Mouse (Mus musculus): ENCODE data around the gene Pgp. TPM values are rescaled to one million over a fixed set of nuclear protein-coding genes. Genes with fewer than 3 reads are reported as not detected.
"Not testable (repeated sequence)": the region's sequence is repeated elsewhere in the genome, so short reads cannot be mapped to it uniquely, and the experiment has no call there.

The Pgp gene
- total RNA-seq (2021) (100 to 1,000 TPM in 1 of 2 experiments, 10 to 100 TPM in 1; 65.0 to 104 TPM), polyA plus RNA-seq (2012; rRNA removed) (254 TPM in 2 replicates)
- long read RNA-seq, transcript Pgp-201 (2 exons, 2,627 nt), result major isoform, 320 of 438 reads
- long read RNA-seq, transcript Pgp-202 (1 exons, 2,428 nt), result minor isoform, 116 of 438 reads
- long read RNA-seq, partial matches to known transcripts, result 0 of 438 reads
- long read RNA-seq, other reads (novel, unspliced or antisense), result 2 of 438 reads

DNA sequence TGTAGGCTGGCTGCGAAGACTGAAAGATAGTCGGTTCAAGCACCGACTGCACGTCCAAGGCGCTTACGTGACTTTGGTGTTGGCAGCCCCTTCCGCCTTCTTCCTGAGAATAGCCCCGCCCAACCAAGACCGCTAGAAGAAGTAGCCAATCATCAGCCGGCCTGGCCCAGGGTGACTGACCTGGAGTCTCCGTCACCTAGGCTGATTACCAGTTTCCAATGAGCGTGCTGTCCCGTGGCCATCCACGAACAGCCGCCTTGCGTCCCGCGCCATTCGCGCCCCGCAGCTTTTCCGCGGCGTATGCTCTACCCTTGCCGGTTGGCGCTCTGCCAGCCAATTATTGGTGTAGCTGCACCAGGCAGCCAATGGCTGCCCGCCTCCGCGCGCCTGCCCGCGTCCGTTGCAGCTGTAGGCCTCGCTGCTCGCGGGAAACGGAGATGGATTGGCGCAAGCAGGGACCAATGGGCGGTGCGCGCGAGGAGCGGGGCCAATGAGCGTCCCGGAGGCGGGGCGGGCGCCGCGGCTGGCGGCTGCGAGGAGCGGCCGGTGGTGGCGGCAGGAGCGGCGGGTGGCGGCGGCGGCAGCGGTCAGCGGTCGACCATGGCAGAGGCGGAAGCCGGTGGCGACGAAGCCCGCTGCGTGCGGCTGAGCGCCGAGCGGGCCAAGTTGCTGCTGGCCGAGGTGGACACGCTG is at the start of gene Pgp, which contains the start of gene E4f1:
TSS of gene Pgp (plus strand) at position 483 of the 693 bp plus-strand sequence.
TSS of gene E4f1 (minus strand) at position 404 of the 693 bp plus-strand sequence.
- peak; percentile 99 for DNase-seq

DNA sequence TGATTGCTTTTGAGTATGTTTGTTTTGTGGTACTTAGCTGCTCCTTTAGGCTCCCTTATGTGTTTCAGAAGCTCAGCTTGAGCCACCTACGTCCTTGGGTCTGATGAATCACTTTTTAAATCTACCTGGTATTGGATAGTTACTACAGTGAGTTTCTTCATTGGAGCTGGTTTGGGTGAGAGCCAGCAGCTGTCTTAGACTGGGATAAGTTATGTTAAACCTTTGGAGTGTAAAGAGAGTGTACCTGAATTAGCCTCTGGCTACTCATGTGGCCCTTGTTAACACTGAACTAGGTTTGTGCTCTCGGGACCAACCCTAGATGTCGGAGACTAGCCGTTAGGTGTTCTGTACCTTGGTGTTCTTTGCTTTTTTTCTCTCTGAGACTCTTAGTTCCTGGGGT is 47.1 kb upstream of the Pgp start:
- no peak for DNase-seq

- DNase-seq, result no peak
These were observed 45.7 kb upstream of the Pgp start for GRCm38 (mm10) chr17:24424489-24424888.

GRCm38 (mm10) chr17:24425326-24425725 is 44.9 kb upstream of the Pgp start:
- DNase-seq, result not testable (repeated sequence)

GRCm38 (mm10) chr17:24425905-24426304 is 44.3 kb upstream of the Pgp start:
- no peak for DNase-seq

DNA sequence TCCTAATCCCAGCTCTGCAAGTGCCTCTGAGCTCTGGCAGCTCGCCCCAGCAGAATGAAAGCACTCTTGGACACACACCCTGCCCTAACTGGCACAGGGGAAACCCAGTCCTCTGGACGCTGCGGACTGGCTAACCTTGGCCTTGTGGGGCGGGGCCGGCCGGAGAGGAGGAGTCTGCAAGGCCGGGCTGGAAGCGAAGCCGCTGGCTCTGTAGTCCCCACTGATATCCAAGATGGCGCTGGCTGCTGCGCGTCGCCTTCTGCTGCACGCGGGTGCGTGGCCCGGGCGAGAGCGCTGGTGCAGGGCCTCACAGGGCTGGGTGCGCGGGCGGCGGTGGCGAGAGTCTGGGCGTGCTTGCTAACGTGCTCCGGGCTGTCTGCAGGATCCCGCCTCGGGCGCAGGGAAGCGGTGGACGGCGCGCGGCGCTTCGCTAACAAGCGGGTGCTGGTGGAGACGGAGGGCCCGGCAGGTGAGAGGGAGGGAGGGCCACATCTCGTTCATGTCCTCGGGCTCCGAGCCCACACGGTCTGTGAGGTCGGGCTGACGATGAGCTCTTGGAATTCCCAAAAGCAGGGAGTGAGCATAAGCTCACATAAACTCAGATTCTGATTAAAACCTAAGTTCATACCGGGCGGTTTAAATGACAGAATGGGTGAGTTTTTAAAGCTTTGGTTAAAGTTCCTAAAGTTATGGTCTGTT is 43.6 kb upstream of the Pgp start, which contains the start of gene Eci1:
TSS of gene Eci1 (plus strand) at position 171 of the 699 bp plus-strand sequence.
- peak; percentile 99 for DNase-seq

GRCm38 (mm10) chr17:24427170-24427557 is 43.0 kb upstream of the Pgp start:
- DNase-seq, result peak; percentile 53

GRCm38 (mm10) chr17:24429201-24429983 is 40.8 kb upstream of the Pgp start:
- DNase-seq, result peak; percentile 58

GRCm38 (mm10) chr17:24437016-24437415 is 33.2 kb upstream of the Pgp start:
- DNase-seq, result peak; percentile 37

DNA sequence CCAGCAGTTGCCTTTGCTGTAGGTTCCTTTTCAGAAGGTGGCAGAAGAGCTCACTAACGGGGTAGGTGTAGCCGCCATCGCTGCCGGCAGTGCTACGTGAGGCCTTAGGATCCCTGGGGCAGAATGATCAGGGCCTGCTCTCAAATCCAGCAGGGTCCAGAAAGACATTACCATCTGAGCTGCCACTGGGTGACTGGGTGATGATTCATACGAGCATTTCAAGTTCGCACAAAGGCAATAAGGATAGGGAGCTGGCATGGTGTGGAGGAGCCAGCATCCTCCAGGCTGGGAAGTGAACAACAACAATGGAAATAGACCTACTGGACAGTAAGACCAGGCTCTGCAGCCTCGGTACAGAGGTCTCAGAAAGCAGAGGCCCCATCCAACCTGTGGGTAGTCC is 29.8 kb upstream of the Pgp start:
- peak; percentile 52 for DNase-seq

GRCm38 (mm10) chr17:24441148-24441547 is 29.0 kb upstream of the Pgp start:
- DNase-seq, result no peak

DNA sequence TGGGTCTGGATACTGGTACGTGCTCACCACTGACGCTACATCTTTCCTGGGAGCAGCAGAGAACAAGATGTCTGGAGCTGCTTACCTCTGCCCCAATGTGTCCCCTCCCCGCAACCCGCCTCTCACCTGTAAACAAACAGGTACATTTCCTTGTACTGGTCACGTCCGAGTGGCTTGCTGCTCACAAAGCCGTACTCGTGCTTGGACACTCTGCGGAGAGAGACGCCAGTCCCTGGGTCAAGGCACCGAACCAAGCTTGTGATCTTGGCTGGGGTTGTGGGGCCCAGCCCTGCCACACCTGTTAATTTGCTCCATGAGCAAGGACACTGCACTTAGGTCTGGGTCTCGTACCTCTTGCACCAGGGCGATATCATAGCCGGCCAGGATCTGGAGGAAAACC is 28.1 kb upstream of the Pgp start:
- no peak for DNase-seq

GRCm38 (mm10) chr17:24442632-24443155 is 27.5 kb upstream of the Pgp start, which contains the start of gene Dnase1l2:
Dnase1l2 (minus strand) TSS chr17:24443105.
- no peak for DNase-seq

GRCm38 (mm10) chr17:24443409-24443808 is 26.8 kb upstream of the Pgp start:
- no peak for DNase-seq

DNA sequence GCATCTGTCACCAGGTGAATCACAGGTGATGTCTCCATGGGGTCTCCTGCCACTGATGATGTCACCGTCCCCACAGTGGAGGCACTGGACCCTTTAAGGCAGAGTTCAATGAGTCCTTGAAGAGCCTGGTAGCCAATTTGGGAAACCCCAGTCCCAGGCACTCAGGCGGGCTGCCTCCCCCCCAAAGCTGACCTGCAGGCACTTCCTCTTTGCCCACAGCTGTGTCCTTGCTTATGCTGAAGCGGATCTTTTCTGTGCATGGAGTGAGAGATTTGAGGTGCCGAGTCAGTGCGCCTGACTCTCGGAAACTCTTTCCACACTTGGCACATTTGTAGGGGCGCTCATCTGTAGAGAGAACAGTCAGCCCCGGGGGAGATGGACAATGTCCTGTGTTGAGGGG is 23.6 kb upstream of the Pgp start:
- no peak for DNase-seq

GRCm38 (mm10) chr17:24449507-24449906 is 20.7 kb upstream of the Pgp start:
- DNase-seq, result no peak

DNA sequence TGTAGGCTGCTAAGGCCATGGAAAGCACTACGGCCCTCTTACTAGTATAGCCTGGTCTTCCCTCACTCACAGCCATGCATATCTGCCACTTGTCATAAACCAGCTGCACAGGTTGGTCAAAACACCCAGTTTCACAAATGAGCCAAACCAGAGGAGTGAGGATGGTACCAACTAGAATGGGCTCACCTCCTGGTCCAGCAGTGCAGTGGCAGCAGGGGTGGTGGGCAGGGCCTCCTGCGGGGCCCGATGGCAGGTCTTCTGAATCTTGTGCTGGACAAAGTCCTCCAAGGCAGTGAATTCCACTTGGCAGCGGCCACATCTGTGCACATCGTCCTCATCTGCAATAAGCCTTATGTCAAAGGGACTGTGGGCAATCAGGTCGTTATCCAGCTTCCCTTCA is 19.0 kb upstream of the Pgp start:
- no peak for DNase-seq

GRCm38 (mm10) chr17:24453372-24453771 is 16.8 kb upstream of the Pgp start:
- DNase-seq, result peak; percentile 57

GRCm38 (mm10) chr17:24454218-24454755 is 15.9 kb upstream of the Pgp start:
- no peak for DNase-seq

- peak; percentile 100 for DNase-seq
These were observed 15.3 kb upstream of the Pgp start for GRCm38 (mm10) chr17:24454756-24455522.

Data from adrenal gland, adult 2 months (tissue).